Mouse (Mus musculus) stomach, embryonic 14.5 days (tissue): Measurements from ENCODE around the gene Tfcp2. TPM values are rescaled to one million over a fixed set of nuclear protein-coding genes. Genes with fewer than 3 reads are reported as not detected.
A peak's percentile ranks its signal among the peaks of the same experiment; 100 is the strongest.

ENCODE experiments used
- ATAC-seq: fragments of 200-750 bp; cut with Nextera tagmentation; 2 replicates; pipeline ENCODE4 v1.8.0; 2017; ENCODE audit warnings: low read depth, moderate TSS enrichment; ENCODE audit not compliant: insufficient number of reproducible peaks, insufficient read depth, low FRiP score
- H3K27ac ChIP-seq: fragments of 300-500 bp; sonication (generic); 2 replicates; pipeline ENCODE4 v1.5.1; 2014; ENCODE audit warnings: mild to moderate bottlenecking, low read length, moderate library complexity, mixed read lengths
- H3K27me3 ChIP-seq: fragments of 300-500 bp; sonication (generic); 2 replicates; pipeline ENCODE4 v1.6.1; 2014; ENCODE audit warnings: low read length, control low read depth, mixed read lengths; ENCODE audit not compliant: control insufficient read depth, insufficient read depth
- H3K36me3 ChIP-seq: fragments of 300-500 bp; sonication (generic); 2 replicates; pipeline ENCODE4 v1.6.1; 2014; ENCODE audit warnings: mild to moderate bottlenecking, control low read depth, low read length, moderate library complexity, mixed read lengths; ENCODE audit not compliant: control insufficient read depth, insufficient read depth
- H3K4me1 ChIP-seq: fragments of 300-500 bp; sonication (generic); 2 replicates; pipeline ENCODE4 v1.6.1; 2014; ENCODE audit warnings: low read length, control low read depth, mixed read lengths; ENCODE audit not compliant: control insufficient read depth, insufficient read depth
- H3K4me2 ChIP-seq: fragments of 300-500 bp; sonication (generic); replicated peaks from 2 replicates; pipeline ENCODE4 v1.6.1; 2014; ENCODE audit warnings: low read depth, low read length, control low read depth
- H3K4me3 ChIP-seq: fragments of 300-500 bp; sonication (generic); 2 replicates; pipeline ENCODE4 v1.5.1; 2014; ENCODE audit warnings: low read depth, low read length, control low read depth
- H3K9ac ChIP-seq: fragments of 300-500 bp; sonication (generic); replicated peaks from 2 replicates; pipeline ENCODE4 v1.6.1; 2014; ENCODE audit warnings: low read depth, mild to moderate bottlenecking, control low read depth, low read length, moderate library complexity, mixed read lengths
- H3K9me3 ChIP-seq: fragments of 300-500 bp; sonication (generic); 2 replicates; pipeline ENCODE4 v1.6.1; 2016; ENCODE audit warnings: low read depth, low read length, control low read depth; ENCODE audit not compliant: control insufficient read depth
- WGBS: fragments of 180-500 bp; shearing (Covaris S2); extraction: QIAGEN DNeasy Blood & Tissue Kit; methylation state at CpG from one replicate; pipeline ENCODE4 v1.1.7; 2014; 5-methylcytosine and 5-hydroxymethylcytosine counted together
- polyA plus RNA-seq: library from polyadenylated mRNA; unstranded; fragments of >200 nt; fragmentation: Nextera tagmentation; extraction: Ambion mirVana; gene quantifications from 2 replicates; pipeline ENCODE4 v1.2.1, GENCODE M21; 2014

Tfcp2 gene
- polyA plus RNA-seq, 1 experiment from 2014 or later, result 30.1 TPM

GRCm38 (mm10) chr15:100468295-100469188 lies 83.3 kb downstream of the Tfcp2 start, which contains the start of gene Letmd1:
TSS of gene Letmd1 (plus strand) at chr15:100469023.
- Histone ChIP-seq H3K9ac (peak within 1 kb of the TSS; percentile 60), H3K4me1 (peaks cover 15% of the 10 kb centered on the region), H3K4me3 (peak within 1 kb of the TSS; percentile 77), H3K9me3 (no peaks in the 10 kb centered on the region), H3K4me2 (peak within 1 kb of the TSS; percentile 77), H3K27ac (peak within 1 kb of the TSS; percentile 39; the same call in 1 of the 2 replicates), H3K27me3 (no peaks in the 10 kb centered on the region), H3K36me3 (peaks cover 4% of the 10 kb centered on the region; the same call in 1 of the 2 replicates)
- ATAC-seq, result peak; percentile 91
- 2% methylated on average over 82 of the region's 84 CpGs for WGBS

- WGBS, result 38% methylated on average over 8 of the region's 8 CpGs
- Histone ChIP-seq H3K9me3 (no peaks in the 10 kb centered on the region), H3K27ac (no peak overlapping the region), H3K4me2 (peak overlapping the region; percentile 77; the same call in 1 of the 2 replicates), H3K4me3 (no peak overlapping the region; the same call in 1 of the 2 replicates), H3K27me3 (no peaks in the 10 kb centered on the region), H3K36me3 (no peaks in the 10 kb centered on the region; the same call in 1 of the 2 replicates), H3K9ac (no peak overlapping the region), H3K4me1 (peaks cover 15% of the 10 kb centered on the region)
- no peak for ATAC-seq
Measured at GRCm38 (mm10) chr15:100467738-100468137, 84.1 kb downstream of the Tfcp2 start.

DNA sequence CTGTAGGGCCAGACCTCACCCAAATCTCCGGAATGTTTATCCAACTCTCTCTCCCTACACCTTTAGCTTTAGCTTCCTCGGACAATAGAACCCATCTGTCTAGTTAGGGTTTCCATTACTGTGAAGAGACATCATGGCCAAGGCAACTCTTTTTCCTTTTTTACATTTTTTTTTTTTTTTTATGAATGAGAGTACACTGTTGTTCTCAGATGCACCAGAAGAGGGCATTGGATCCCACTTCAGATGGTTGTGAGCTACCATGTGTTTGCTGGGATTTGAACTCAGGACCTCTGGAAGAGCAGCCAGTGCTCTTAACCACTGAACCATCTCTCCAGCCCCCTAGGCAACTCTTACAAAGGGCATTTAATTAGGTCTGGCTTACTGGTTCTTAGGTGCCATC lies 86.4 kb downstream of the Tfcp2 start:
- 64% methylated on average over 2 of the region's 2 CpGs for WGBS

DNA sequence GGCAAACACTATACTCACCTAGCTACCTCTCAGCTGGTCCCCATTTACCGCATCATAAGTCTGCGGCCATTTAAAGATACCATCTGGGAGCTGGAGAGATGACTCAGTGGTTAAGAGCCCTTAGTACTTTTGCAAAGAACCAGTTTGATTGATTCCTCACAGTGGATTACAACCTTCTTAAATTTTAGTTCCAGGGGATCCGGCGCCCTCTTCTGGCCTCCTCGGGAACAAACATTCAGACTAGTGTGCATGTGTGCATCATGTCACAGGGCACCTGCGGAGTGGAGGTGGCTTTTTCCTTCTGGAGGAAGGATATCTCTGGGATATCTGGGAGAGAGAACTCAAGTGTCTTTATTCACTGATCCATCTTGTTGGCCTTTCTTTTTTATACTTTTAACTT lies 88.1 kb downstream of the Tfcp2 start:
- Histone ChIP-seq H3K9ac (no peak overlapping the region), H3K27me3 (no peaks in the 10 kb centered on the region), H3K9me3 (no peaks in the 10 kb centered on the region), H3K4me3 (no peak overlapping the region), H3K27ac (no peak overlapping the region), H3K4me1 (0 out of 2 replicates have a peak, but pooled peaks cover 9% of the 10 kb centered on the region), H3K4me2 (no peak overlapping the region), H3K36me3 (no peaks in the 10 kb centered on the region)
- 23% methylated on average over 6 of the region's 6 CpGs for WGBS
- no peak for ATAC-seq

More for the DNA sequence above, 86.4 kb downstream of the Tfcp2 start:
- H3K4me3 ChIP-seq, result no peak overlapping the region
- H3K9me3 ChIP-seq, result no peaks in the 10 kb centered on the region
- ATAC-seq, result no peak
- H3K36me3 ChIP-seq, result no peaks in the 10 kb centered on the region
- no peak overlapping the region for H3K4me2 ChIP-seq
- peaks cover 18% of the 10 kb centered on the region for H3K4me1 ChIP-seq
- no peak overlapping the region for H3K27ac ChIP-seq
- no peaks in the 10 kb centered on the region for H3K27me3 ChIP-seq
- no peak overlapping the region for H3K9ac ChIP-seq

GRCm38 (mm10) chr15:100462086-100462485 lies 89.7 kb downstream of the Tfcp2 start:
- WGBS, result 78% methylated on average over 5 of the region's 5 CpGs
- 0 out of 2 replicates have a peak, but pooled peaks cover 3% of the 10 kb centered on the region for H3K27me3 ChIP-seq
- no peak overlapping the region for H3K4me3 ChIP-seq
- H3K4me1 ChIP-seq, result 0 out of 2 replicates have a peak, but pooled peaks cover 4% of the 10 kb centered on the region
- H3K4me2 ChIP-seq, result no peak overlapping the region
- H3K9ac ChIP-seq, result no peak overlapping the region
- no peak overlapping the region for H3K27ac ChIP-seq
- H3K9me3 ChIP-seq, result no peaks in the 10 kb centered on the region
- ATAC-seq, result no peak
- no peaks in the 10 kb centered on the region for H3K36me3 ChIP-seq

DNA sequence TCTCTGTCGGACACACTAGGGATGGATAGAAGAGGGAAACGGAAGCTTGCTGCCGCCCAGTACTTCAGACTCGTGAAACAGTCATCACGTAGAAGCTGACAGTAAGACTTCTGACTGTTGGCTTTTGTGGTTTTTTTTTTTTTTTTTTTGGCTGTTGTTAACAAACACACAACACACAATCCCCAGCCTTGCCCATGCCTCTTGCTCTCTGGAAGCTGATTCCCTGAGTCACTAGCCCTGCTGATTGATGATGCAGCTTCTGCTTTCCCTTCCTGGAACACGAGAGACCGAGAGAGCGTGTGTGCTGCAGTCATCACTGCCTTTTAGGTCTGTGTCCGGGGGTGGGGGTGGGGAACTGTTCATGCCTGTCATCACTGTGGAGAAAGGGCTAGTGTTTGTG lies 90.2 kb downstream of the Tfcp2 start:
- Histone ChIP-seq H3K36me3 (no peaks in the 10 kb centered on the region), H3K4me1 (0 out of 2 replicates have a peak, but pooled peaks cover 4% of the 10 kb centered on the region), H3K9ac (no peak overlapping the region), H3K27me3 (0 out of 2 replicates have a peak, but pooled peaks cover 3% of the 10 kb centered on the region), H3K4me3 (no peak overlapping the region), H3K4me2 (no peak overlapping the region), H3K9me3 (no peaks in the 10 kb centered on the region), H3K27ac (no peak overlapping the region)
- ATAC-seq, result no peak
- WGBS, result 71% methylated on average over 9 of the region's 9 CpGs

- WGBS, result 10% methylated on average over 12 of the region's 12 CpGs
- Histone ChIP-seq H3K9ac (no peak overlapping the region), H3K4me2 (peak overlapping the region; percentile 26; the same call in 1 of the 2 replicates), H3K9me3 (no peaks in the 10 kb centered on the region), H3K4me1 (0 out of 2 replicates have a peak, but pooled peaks cover 4% of the 10 kb centered on the region), H3K27me3 (0 out of 2 replicates have a peak, but pooled peaks cover 3% of the 10 kb centered on the region), H3K4me3 (no peak overlapping the region), H3K36me3 (no peaks in the 10 kb centered on the region), H3K27ac (no peak overlapping the region)
- ATAC-seq, result no peak
Measured at GRCm38 (mm10) chr15:100460942-100461341, 90.9 kb downstream of the Tfcp2 start.

GRCm38 (mm10) chr15:100458055-100458454 lies 93.8 kb downstream of the Tfcp2 start:
- H3K4me3 ChIP-seq, result no peak overlapping the region
- 0 out of 2 replicates have a peak, but pooled peaks cover 4% of the 10 kb centered on the region for H3K4me1 ChIP-seq
- no peaks in the 10 kb centered on the region for H3K9me3 ChIP-seq
- H3K27me3 ChIP-seq, result 0 out of 2 replicates have a peak, but pooled peaks cover 3% of the 10 kb centered on the region
- no peak overlapping the region for H3K4me2 ChIP-seq
- no peak overlapping the region for H3K27ac ChIP-seq
- 47% methylated on average over 10 of the region's 10 CpGs for WGBS
- no peak for ATAC-seq
- no peaks in the 10 kb centered on the region for H3K36me3 ChIP-seq
- H3K9ac ChIP-seq, result no peak overlapping the region
